Mouse (Mus musculus): ENCODE data around the gene Gm14692. TPM values are rescaled to one million over a fixed set of nuclear protein-coding genes. Genes with fewer than 3 reads are reported as not detected.
"Not testable (repeated sequence)": the region's sequence is repeated elsewhere in the genome, so short reads cannot be mapped to it uniquely, and the experiment has no call there.

Gm14692 gene
- polyA plus RNA-seq (2016; fragmentation: Nextera tagmentation; extraction: Ambion mirVana), result not detected in 2 replicates

- not testable (repeated sequence) for H3K9me3 ChIP-seq
These were observed at the start of gene Gm14692 for GRCm38 (mm10) chrX:67695398-67695797. Gene Gm14692 (plus strand): TSS chrX:67695698.

GRCm38 (mm10) chrX:67693462-67693861, 2.0 kb upstream of the Gm14692 start, which contains the start of gene Gm1140:
Gene Gm1140 (minus strand): TSS chrX:67693562.
- not testable (repeated sequence) for H3K9ac ChIP-seq (replicated peaks); ATAC-seq (ENCODE audit: low FRiP score, low read depth); H3K4me3 ChIP-seq; H3K4me1 ChIP-seq; H3K4me2 ChIP-seq (replicated peaks); H3K27ac ChIP-seq (replicated peaks); H3K27me3 ChIP-seq; H3K9me3 ChIP-seq; H3K36me3 ChIP-seq
- 83% methylated on average over 5 of the region's 11 CpGs for WGBS

More at GRCm38 (mm10) chrX:67695398-67695797, at the start of gene Gm14692:
- not testable (repeated sequence) for H3K4me2 ChIP-seq (replicated peaks); H3K36me3 ChIP-seq; H3K4me1 ChIP-seq; ATAC-seq (ENCODE audit: low FRiP score, low read depth); H3K4me3 ChIP-seq; H3K27ac ChIP-seq (replicated peaks); H3K9ac ChIP-seq (replicated peaks); H3K27me3 ChIP-seq
- WGBS, result 78% methylated on average over 4 of the region's 10 CpGs

Other genes with a start within 250 kb of the Gm14692 start
- gene Gm1140, start 2.1 kb upstream of the Gm14692 start, polyA plus RNA-seq (2016; fragmentation: Nextera tagmentation; extraction: Ambion mirVana), result not detected in 2 replicates
- gene 4933436I01Rik, start 225.8 kb downstream of the Gm14692 start, polyA plus RNA-seq (2016; fragmentation: Nextera tagmentation; extraction: Ambion mirVana), result not detected in 2 replicates